Mouse (Mus musculus) ovary, adult 18-20 months (tissue): ENCODE measurements around the gene Sgms1.

Source experiments
- DNase-seq: peaks from one replicate; pipeline ENCODE4 v3.0.0; 2022; ENCODE audit warnings: low spot score, mixed read lengths

Sgms1 gene

GRCm38 (mm10) chr19:32210450-32211292, 178.8 kb downstream of the Sgms1 start:
- peak; percentile 77 for DNase-seq

DNA sequence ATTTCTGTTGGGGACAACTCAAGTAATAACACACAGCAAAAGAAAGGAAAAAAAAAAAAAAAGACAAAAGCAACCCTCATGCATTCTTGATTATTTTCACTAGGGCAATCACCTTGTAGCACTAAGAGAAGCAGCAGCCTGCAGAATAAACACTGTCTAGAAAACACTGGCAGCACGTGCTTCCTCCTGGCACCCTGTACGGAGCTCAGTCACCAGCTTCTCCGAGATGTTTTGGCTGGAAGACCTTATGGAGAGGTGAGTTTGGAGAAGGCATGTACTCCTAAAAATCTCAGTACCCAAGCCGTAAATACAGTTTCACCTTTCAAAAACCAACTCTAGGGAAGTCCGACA, 179.4 kb downstream of the Sgms1 start:
- no peak for DNase-seq

- no peak for DNase-seq
Observed at GRCm38 (mm10) chr19:32202131-32203114, 187.1 kb downstream of the Sgms1 start.

- no peak for DNase-seq
Observed at GRCm38 (mm10) chr19:32199861-32200574, 189.5 kb downstream of the Sgms1 start.

GRCm38 (mm10) chr19:32199133-32199532, 190.4 kb downstream of the Sgms1 start:
- DNase-seq = no peak

- no peak for DNase-seq
Observed at GRCm38 (mm10) chr19:32198494-32199106, 190.9 kb downstream of the Sgms1 start.

DNA sequence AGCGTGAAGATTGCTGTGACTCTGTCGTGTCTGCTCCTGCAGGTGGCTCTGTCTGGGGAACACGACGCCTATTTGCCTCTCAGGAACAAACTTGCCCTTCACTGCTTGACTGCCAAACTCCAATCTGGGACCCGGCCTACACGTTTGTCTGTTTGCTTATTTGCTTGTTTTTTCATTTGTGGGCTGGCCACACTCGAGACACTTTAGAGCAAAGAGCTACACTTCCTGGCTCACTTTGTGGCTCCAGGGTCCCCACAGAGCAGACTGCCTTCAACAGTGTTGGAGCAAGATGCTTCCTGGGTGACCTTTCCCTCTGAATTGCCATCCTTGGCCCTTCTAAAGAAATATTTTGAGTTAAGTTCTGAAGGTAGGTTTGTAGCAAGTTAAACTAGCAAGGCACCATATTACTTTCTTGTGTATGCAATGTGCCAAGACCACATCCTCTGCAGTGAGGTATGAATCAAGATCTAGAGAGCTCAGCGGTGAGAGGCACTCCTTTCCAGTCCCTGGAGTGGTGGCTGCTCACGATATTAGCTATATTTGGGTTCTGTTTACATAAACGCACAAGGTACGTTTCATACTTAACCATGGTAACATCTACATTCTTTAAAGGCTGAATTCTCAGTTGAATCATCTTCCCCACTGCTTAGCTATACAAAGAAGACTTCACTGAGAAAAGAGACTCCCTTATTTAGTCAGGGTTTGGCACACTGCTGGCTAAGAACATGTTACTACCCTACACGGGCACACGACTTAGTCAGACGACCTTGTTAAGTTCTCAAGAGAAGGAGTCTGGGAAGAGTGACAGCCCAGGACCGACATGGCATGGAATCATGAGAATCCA, 192.3 kb downstream of the Sgms1 start:
- DNase-seq = no peak

GRCm38 (mm10) chr19:32196222-32196621, 193.3 kb downstream of the Sgms1 start:
- no peak for DNase-seq

- no peak for DNase-seq
Observed at GRCm38 (mm10) chr19:32194863-32195262, 194.7 kb downstream of the Sgms1 start.

DNA sequence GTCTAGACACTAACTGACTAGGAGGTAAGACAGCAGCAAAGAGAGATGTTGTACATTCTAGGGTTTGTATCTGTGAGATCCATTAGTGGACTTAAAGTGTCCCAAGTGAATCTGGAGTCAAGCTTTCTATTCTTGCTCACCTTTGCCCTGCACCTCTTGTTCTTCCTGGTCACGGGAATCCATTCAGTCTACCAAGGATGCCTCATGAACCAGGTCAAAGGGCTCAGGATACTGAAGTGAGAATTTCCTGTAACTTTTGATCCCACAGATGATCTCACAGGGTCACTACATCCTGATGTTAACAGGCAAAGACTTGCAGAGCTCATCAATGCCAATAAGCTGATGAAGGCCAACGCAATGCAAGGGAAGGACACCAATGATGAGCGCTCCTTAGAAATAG, 195.4 kb downstream of the Sgms1 start:
- DNase-seq = no peak

GRCm38 (mm10) chr19:32191596-32191995, 197.9 kb downstream of the Sgms1 start:
- DNase-seq = no peak

DNA sequence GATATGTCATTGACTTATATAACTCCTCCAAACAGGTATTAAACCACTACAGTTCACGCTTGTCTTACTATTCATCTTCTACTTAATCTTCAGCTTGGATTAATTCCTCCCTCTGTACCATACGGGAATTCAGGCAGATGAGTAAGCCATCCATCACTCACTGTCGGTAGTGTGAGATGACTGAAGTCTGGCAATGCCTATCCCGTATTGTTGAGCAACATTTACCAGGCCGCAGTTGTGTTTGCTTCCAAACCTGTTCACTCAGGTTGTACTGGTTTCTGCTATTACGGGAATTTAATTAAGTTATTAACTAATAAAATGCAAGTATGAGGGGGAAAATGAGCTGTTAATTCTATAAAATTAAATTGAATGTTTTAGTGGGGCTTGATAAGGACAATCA, 199.6 kb downstream of the Sgms1 start:
- no peak for DNase-seq

- no peak for DNase-seq
Observed at GRCm38 (mm10) chr19:32189036-32189436, 200.5 kb downstream of the Sgms1 start.

DNA sequence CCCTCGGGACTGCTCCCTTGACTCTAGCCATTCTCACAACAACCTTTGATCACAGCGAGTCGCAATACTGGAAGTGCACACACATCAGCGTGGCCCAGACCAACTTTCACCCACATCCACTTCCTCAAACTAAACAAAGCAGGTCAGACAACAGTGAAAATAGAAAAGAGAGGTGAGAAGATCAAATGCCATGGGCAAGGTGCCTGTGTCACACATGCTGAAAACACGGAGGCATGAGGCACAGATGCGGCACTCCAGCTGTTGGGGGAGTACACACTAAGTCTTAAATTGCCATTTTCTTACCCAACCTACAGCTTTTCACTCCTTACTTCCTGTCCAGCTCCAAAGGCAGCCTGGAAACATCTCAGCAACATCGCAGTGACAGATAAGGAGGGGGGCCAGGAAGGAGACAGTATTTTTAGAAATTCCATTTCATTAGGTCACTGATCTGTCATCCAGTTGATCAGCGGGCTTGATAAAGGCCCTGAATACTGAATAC, 202.9 kb downstream of the Sgms1 start:
- no peak for DNase-seq

- DNase-seq = no peak
Observed at GRCm38 (mm10) chr19:32183005-32183404, 206.5 kb downstream of the Sgms1 start.

- no peak for DNase-seq
Observed at GRCm38 (mm10) chr19:32182471-32182870, 207.0 kb downstream of the Sgms1 start.

DNA sequence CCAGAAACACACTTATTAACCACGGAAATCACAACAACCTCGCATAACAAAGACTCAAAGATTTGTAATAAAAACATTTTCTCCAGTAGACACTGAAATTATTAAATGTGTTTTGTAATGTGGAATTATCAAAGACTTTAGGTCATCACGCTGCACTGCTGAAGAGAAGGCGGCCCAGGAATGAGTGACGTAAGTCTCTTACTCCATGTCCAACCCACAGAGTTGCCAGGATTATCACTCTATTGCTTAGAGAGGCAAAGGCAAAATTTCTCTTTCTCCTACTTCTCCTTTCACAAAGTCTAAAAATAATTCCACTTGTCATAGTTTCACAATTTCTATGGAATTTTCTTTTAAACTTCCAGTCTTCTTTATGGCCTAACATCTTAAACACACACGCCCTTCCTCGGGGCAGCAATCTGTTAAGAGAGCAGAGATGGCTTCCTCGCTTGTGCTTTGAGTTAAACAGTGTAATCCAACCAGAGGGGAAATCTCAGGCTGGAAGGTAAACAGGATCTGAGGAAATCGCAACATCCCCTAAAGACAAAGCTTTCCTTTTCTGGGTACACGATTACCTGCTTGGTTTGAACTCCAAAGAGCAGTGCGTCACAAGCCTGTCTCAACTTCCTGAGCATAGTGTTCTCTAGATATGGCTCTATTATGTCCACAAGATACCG, 207.7 kb downstream of the Sgms1 start:
- no peak for DNase-seq

DNA sequence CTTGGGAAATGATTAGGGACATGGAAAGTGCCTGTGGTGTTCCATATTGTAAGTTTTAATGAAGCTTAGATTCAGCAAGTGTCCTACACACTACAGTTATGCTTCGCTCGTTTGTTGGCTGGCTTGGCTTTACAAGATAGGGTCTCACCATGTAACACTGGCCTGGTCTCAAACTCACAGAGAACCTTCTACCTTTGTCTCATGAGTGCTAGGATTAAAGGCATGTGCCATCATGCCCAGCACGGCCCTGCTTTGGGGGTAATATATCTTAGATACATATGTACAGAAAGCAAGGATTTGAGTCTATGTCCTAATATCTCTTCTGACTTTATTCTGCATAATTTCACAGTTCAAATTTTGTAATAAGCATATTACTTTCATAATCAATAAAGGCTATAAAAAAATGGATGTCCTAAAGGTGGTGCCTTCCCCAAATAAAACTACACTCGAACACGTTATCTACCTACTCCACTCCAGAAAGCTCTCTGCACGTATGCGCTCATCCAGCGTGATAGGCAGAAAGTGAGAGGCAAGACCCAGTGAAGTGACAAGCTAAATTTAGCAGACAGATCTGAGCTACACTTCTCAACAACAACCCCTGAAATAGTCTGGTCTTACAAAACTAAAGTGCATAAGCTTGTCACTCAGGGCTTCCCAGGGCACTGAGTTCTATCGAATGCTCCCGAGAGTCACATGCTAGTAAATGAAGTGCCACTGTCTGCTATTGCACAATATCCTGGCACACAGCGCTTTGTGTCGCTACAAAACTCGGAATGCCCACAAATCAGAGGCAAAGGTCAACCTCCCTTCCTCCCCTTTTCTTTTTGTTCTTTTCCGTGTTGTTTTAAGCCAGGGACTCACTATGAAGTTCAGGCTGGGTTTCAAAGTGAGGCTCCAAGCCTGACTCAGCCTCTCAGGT, 208.5 kb downstream of the Sgms1 start:
- DNase-seq = peak; percentile 26

DNA sequence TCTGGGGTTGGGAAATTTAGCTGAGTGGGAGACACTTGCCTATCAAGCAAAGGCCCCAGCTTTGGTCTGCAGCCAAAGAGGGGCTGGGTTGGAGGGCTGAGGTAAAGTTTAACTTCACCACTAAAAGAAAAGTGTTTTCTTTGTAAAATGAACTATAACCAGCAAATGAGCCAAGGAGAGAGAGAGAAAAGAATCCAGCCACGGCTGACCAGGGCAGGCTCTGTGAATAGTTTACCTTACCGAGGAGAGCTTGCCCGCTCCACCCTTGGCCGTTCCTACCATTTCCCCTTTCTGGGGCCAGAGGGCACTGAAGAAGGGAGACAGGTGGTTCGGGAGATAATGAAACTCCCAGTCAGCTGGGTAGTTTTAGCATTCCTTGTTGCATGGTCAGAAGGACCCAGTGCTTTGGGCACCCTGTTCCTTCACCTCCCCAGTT, 209.5 kb downstream of the Sgms1 start:
- no peak for DNase-seq
